In genomic region chr7:35879755-35880304, GRCm38 (mm10) we compare ENCODE assay signal across 8 mouse cellular contexts.
DNase-seq lines count a peak whose midpoint lies in the region; ATAC-seq and TF ChIP-seq lines count a peak whose summit lies in the region.

No protein-coding gene starts in this region.

- H3K36me3 ChIP-seq in hindbrain, postnatal 0 days (ENCODE audit: insufficient read depth, low read length): no peaks in the 10 kb centered on the region
- no peaks in the 10 kb centered on the region for H3K36me3 ChIP-seq in midbrain, embryonic 14.5 days (ENCODE audit: control insufficient read depth, insufficient read depth, low read length)
- H3K36me3 ChIP-seq in stomach, embryonic 14.5 days (ENCODE audit: control insufficient read depth, insufficient read depth, low read length): no peaks in the 10 kb centered on the region

- intact Hi-C loops in left cerebral cortex, postnatal 25 days (cut with DNase I): loop anchor here (5.0 kb wide), 1 partner anchor 1467 kb away; no protein-coding TSS in a partner anchor

- ATAC-seq in CD4-positive, CD25-positive, alpha-beta regulatory T cell, adult 4 months: no peak
- peak; percentile 61; the same call in 1 of the 2 replicates for ATAC-seq in frontal cortex, adult (ENCODE audit: low TSS enrichment)
- peak; percentile 75; the same call in 1 of the 2 replicates for ATAC-seq in hindbrain, postnatal 0 days
- ATAC-seq in midbrain, embryonic 14.5 days (ENCODE audit: low FRiP score, low TSS enrichment): peak; percentile 48; the same call in 1 of the 2 replicates
- ATAC-seq in stomach, embryonic 14.5 days (ENCODE audit: insufficient number of reproducible peaks, insufficient read depth, low FRiP score, low read depth): peak; percentile 82

- peak; percentile 42 for DNase-seq in CD4-positive, CD25-positive, alpha-beta regulatory T cell, adult 2 months (ENCODE audit: low read depth, low spot score)
- DNase-seq in cerebellum, adult 8-10 months: peak; percentile 40
- DNase-seq in hindbrain, postnatal 0 days (ENCODE audit: low spot score): peak; percentile 88
- peak; percentile 77 to 81 for DNase-seq in left cerebral cortex, postnatal 25 days (ENCODE audit: low spot score in 2 of 2)
- peak; percentile 90 for DNase-seq in midbrain, embryonic 14.5 days

- no peak overlapping the region for H3K4me2 ChIP-seq in hindbrain, postnatal 0 days (ENCODE audit: low read depth, low read length)
- H3K4me2 ChIP-seq in midbrain, embryonic 14.5 days (ENCODE audit: low read length): no peak overlapping the region
- no peak overlapping the region for H3K4me2 ChIP-seq in stomach, embryonic 14.5 days (replicated peaks; ENCODE audit: low read depth, low read length)

- no peak overlapping the region for H3K9ac ChIP-seq in hindbrain, postnatal 0 days (replicated peaks; ENCODE audit: low read length)
- H3K9ac ChIP-seq in midbrain, embryonic 14.5 days (replicated peaks; ENCODE audit: low read length): no peak overlapping the region
- no peak overlapping the region for H3K9ac ChIP-seq in stomach, embryonic 14.5 days (replicated peaks; ENCODE audit: low read depth, low read length)

- 53% methylated on average over 9 of the region's 9 CpGs for WGBS in hindbrain, postnatal 0 days
- 50% methylated on average over 9 of the region's 9 CpGs for WGBS in midbrain, embryonic 14.5 days
- 52% methylated on average over 9 of the region's 9 CpGs for WGBS in stomach, embryonic 14.5 days

- no peaks in the 10 kb centered on the region for H3K4me1 ChIP-seq in hindbrain, postnatal 0 days (ENCODE audit: insufficient read depth, low read length)
- H3K4me1 ChIP-seq in midbrain, embryonic 14.5 days (ENCODE audit: control insufficient read depth, insufficient read depth, low read length): no peaks in the 10 kb centered on the region
- no peaks in the 10 kb centered on the region; the same call in 1 of the 2 replicates for H3K4me1 ChIP-seq in stomach, embryonic 14.5 days (ENCODE audit: control insufficient read depth, insufficient read depth, low read length)

- no peaks in the 10 kb centered on the region for H3K9me3 ChIP-seq in hindbrain, postnatal 0 days (ENCODE audit: low read length)
- H3K9me3 ChIP-seq in midbrain, embryonic 14.5 days (ENCODE audit: control insufficient read depth, low read length): no peaks in the 10 kb centered on the region
- H3K9me3 ChIP-seq in stomach, embryonic 14.5 days (ENCODE audit: control insufficient read depth, low read depth, low read length): no peaks in the 10 kb centered on the region

- peak; percentile 95 for TF ChIP-seq CTCF in hindbrain, postnatal 0 days (IDR thresholded peaks at IDR 0.05; ENCODE audit: low read depth)

- no peak overlapping the region for H3K27ac ChIP-seq in hindbrain, postnatal 0 days
- no peak overlapping the region for H3K27ac ChIP-seq in midbrain, embryonic 14.5 days (replicated peaks; ENCODE audit: low read depth, low read length)
- H3K27ac ChIP-seq in stomach, embryonic 14.5 days (ENCODE audit: low read length): no peak overlapping the region

- no peaks in the 10 kb centered on the region for H3K27me3 ChIP-seq in hindbrain, postnatal 0 days (ENCODE audit: insufficient read depth, low read length)
- H3K27me3 ChIP-seq in midbrain, embryonic 14.5 days (ENCODE audit: control insufficient read depth, insufficient read depth, low read length): no peaks in the 10 kb centered on the region
- no peaks in the 10 kb centered on the region for H3K27me3 ChIP-seq in stomach, embryonic 14.5 days (ENCODE audit: control insufficient read depth, insufficient read depth, low read length)

- H3K4me3 ChIP-seq in hindbrain, postnatal 0 days (ENCODE audit: low read length): no peak overlapping the region
- no peak overlapping the region for H3K4me3 ChIP-seq in midbrain, embryonic 14.5 days (replicated peaks; ENCODE audit: low read depth, low read length)
- no peak overlapping the region for H3K4me3 ChIP-seq in stomach, embryonic 14.5 days (ENCODE audit: low read depth, low read length)

Comparison
In these comparisons a context has a peak if more than half of its experiments do, and no peak if none do; other contexts are left out.
1. DNase-seq: peak in every context shown above with its lines; median percentile 90 in midbrain, embryonic 14.5 days; 88 in hindbrain, postnatal 0 days; 79 in left cerebral cortex, postnatal 25 days; 42 in CD4-positive, CD25-positive, alpha-beta regulatory T cell, adult 2 months; 40 in cerebellum, adult 8-10 months.